Mouse (Mus musculus) MEL (cell line): ENCODE data around the gene Ahsa1. TPM values are rescaled to one million over a fixed set of nuclear protein-coding genes. Genes with fewer than 3 reads are reported as not detected.

Experiments
- DNase-seq: peaks from one replicate; pipeline ENCODE4 v3.0.0; 2011; ENCODE audit warnings: low read depth, low spot score
- H3K27ac ChIP-seq: 2 replicates; pipeline ENCODE4 v1.5.1; 2012; ENCODE audit warnings: low read depth, mild to moderate bottlenecking, control low read depth, low read length, moderate library complexity; ENCODE audit not compliant: control insufficient read depth
- H3K27me3 ChIP-seq, 2 experiments: fragments of 150-350 bp in 1 of 2; sonication (generic) in 1 of 2; 2 replicates each; pipeline ENCODE4 v1.6.1; 2012; ENCODE audit warnings: low read length in 2 of 2, mild to moderate bottlenecking in 2 of 2, improper control_type of control experiment in 1 of 2, moderate library complexity in 1 of 2; ENCODE audit not compliant: insufficient read depth in 2 of 2, control insufficient read depth in 1 of 2
- H3K36me3 ChIP-seq, 2 experiments: 2 replicates each; pipeline ENCODE4 v1.6.1; 2012 to 2014; ENCODE audit warnings: low read length in 2 of 2, improper control_type of control experiment in 1 of 2, inconsistent platforms in 1 of 2, mild to moderate bottlenecking in 1 of 2; ENCODE audit not compliant: insufficient read depth in 2 of 2, control insufficient read depth in 1 of 2
- H3K4me1 ChIP-seq, 2 experiments: fragments of 150-350 bp in 1 of 2; sonication (generic) in 1 of 2; 2 replicates each; pipeline ENCODE4 v1.6.1; 2012; ENCODE audit warnings: low read length in 2 of 2, improper control_type of control experiment in 1 of 2, mild to moderate bottlenecking in 1 of 2; ENCODE audit not compliant: insufficient read depth in 2 of 2, control insufficient read depth in 1 of 2
- H3K4me3 ChIP-seq, 2 experiments: fragments of 150-350 bp in 1 of 2; sonication (generic) in 1 of 2; 2 replicates each; pipeline ENCODE4 v1.5.1; 2012; ENCODE audit warnings: low read depth in 2 of 2, low read length in 2 of 2, mild to moderate bottlenecking in 2 of 2, moderate library complexity in 2 of 2, control low read depth in 1 of 2, improper control_type of control experiment in 1 of 2; ENCODE audit not compliant: control insufficient read depth in 1 of 2, insufficient read depth in 1 of 2
- H3K79me2 ChIP-seq: 2 replicates; pipeline ENCODE4 v1.6.1; 2012; ENCODE audit warnings: mild to moderate bottlenecking, low read length, moderate library complexity; ENCODE audit not compliant: control insufficient read depth, poor library complexity, insufficient read depth
- H3K9ac ChIP-seq: 2 replicates; pipeline ENCODE4 v1.6.1; 2012; ENCODE audit warnings: low read depth, mild to moderate bottlenecking, control low read depth, low read length, moderate library complexity; ENCODE audit not compliant: control insufficient read depth, poor library complexity, severe bottlenecking
- H3K9me3 ChIP-seq: fragments of 150-350 bp; sonication (generic); replicated peaks from 2 replicates; pipeline ENCODE4 v1.6.1; 2012; ENCODE audit warnings: mild to moderate bottlenecking, low read length, improper control_type of control experiment, moderate library complexity; ENCODE audit not compliant: insufficient read depth
- BHLHE40 ChIP-seq: IDR thresholded peaks from 2 replicates; pipeline ENCODE4 v1.6.1; 2012; ENCODE audit warnings: low read depth, mild to moderate bottlenecking, inconsistent platforms, low read length, improper control_type of control experiment, borderline replicate concordance
- CHD2 ChIP-seq: IDR thresholded peaks from 2 replicates; pipeline ENCODE4 v1.6.1; 2011; ENCODE audit warnings: low read length, improper control_type of control experiment
- CTCF ChIP-seq, 3 experiments: IDR thresholded peaks in 2 of 3; conservative IDR thresholded peaks in 1 of 3; 2 replicates each; pipeline ENCODE4 v1.5.1; 2011 to 2012; ENCODE audit warnings: low read length in 3 of 3, low read depth in 2 of 3, mild to moderate bottlenecking in 2 of 3, improper control_type of control experiment in 1 of 3, inconsistent platforms in 1 of 3, mixed read lengths in 1 of 3, moderate library complexity in 1 of 3; ENCODE audit not compliant: control insufficient read depth in 1 of 3, insufficient read depth in 1 of 3, poor library complexity in 1 of 3, severe bottlenecking in 1 of 3
- E2F4 ChIP-seq: IDR thresholded peaks from 2 replicates; pipeline ENCODE4 v1.6.1; 2011; ENCODE audit warnings: low read depth, low read length, improper control_type of control experiment, borderline replicate concordance
- EP300 ChIP-seq, 2 experiments: IDR thresholded peaks; 2 replicates each; pipeline ENCODE4 v1.6.1; 2011; ENCODE audit warnings: improper control_type of control experiment in 2 of 2, low read length in 2 of 2, low read depth in 1 of 2, mild to moderate bottlenecking in 1 of 2
- ETS1 ChIP-seq: IDR thresholded peaks from 2 replicates; pipeline ENCODE4 v1.6.1; 2012; ENCODE audit warnings: low read depth, mild to moderate bottlenecking, inconsistent platforms, low read length, improper control_type of control experiment, moderate library complexity
- GABPA ChIP-seq: IDR thresholded peaks from 2 replicates; pipeline ENCODE4 v1.6.1; 2012; ENCODE audit warnings: low read depth, mild to moderate bottlenecking, inconsistent platforms, low read length, improper control_type of control experiment, moderate library complexity
- GATA1 ChIP-seq: IDR thresholded peaks from 2 replicates; pipeline ENCODE4 v1.6.1; 2011; ENCODE audit warnings: low read depth, low read length, improper control_type of control experiment
- JUND ChIP-seq: IDR thresholded peaks from 2 replicates; pipeline ENCODE4 v1.6.1; 2011; ENCODE audit warnings: low read depth, mild to moderate bottlenecking, improper control_type of control experiment, low read length
- KAT2A ChIP-seq: conservative IDR thresholded peaks from 2 replicates; pipeline ENCODE4 v1.6.1; 2012; ENCODE audit warnings: low read depth, low read length, improper control_type of control experiment, inconsistent platforms
- MAFK ChIP-seq: IDR thresholded peaks from 2 replicates; pipeline ENCODE4 v1.6.1; 2011; ENCODE audit warnings: low read depth, mild to moderate bottlenecking, low read length, improper control_type of control experiment, borderline replicate concordance
- MAX ChIP-seq: IDR thresholded peaks from 2 replicates; pipeline ENCODE4 v1.6.1; 2011; ENCODE audit warnings: low read length, improper control_type of control experiment
- MEF2A ChIP-seq: IDR thresholded peaks from 2 replicates; pipeline ENCODE4 v1.6.1; 2014; ENCODE audit warnings: low read depth, mild to moderate bottlenecking, inconsistent platforms, low read length, improper control_type of control experiment; ENCODE audit not compliant: poor library complexity, insufficient replicate concordance, severe bottlenecking; ENCODE audit errors: extremely low read depth
- MXI1 ChIP-seq: IDR thresholded peaks from 2 replicates; pipeline ENCODE4 v1.6.1; 2011; ENCODE audit warnings: mild to moderate bottlenecking, low read depth, low read length, improper control_type of control experiment
- MYC ChIP-seq: IDR thresholded peaks from 2 replicates; pipeline ENCODE4 v1.6.1; 2011; ENCODE audit warnings: low read depth, mild to moderate bottlenecking, low read length, improper control_type of control experiment, moderate library complexity
- NELFE ChIP-seq: IDR thresholded peaks from 2 replicates; pipeline ENCODE4 v1.6.1; 2011; ENCODE audit warnings: low read depth, low read length, improper control_type of control experiment
- NRF1 ChIP-seq: IDR thresholded peaks from 2 replicates; pipeline ENCODE4 v1.6.1; 2014; ENCODE audit warnings: low read depth, mild to moderate bottlenecking, inconsistent platforms, low read length, improper control_type of control experiment, moderate library complexity; ENCODE audit not compliant: poor library complexity, insufficient read depth, severe bottlenecking
- RAD21 ChIP-seq: IDR thresholded peaks from 2 replicates; pipeline ENCODE4 v1.6.1; 2011; ENCODE audit warnings: mild to moderate bottlenecking, low read depth, low read length, improper control_type of control experiment
- RCOR1 ChIP-seq: IDR thresholded peaks from 2 replicates; pipeline ENCODE4 v1.6.1; 2012; ENCODE audit warnings: low read depth, mild to moderate bottlenecking, inconsistent platforms, low read length, improper control_type of control experiment
- SIN3A ChIP-seq: IDR thresholded peaks from 2 replicates; pipeline ENCODE4 v1.6.1; 2012; ENCODE audit warnings: low read length, improper control_type of control experiment, inconsistent platforms
- SMC3 ChIP-seq: IDR thresholded peaks from 2 replicates; pipeline ENCODE4 v1.6.1; 2011; ENCODE audit warnings: low read depth, low read length, improper control_type of control experiment
- TAL1 ChIP-seq: IDR thresholded peaks from 2 replicates; pipeline ENCODE4 v1.6.1; 2012; ENCODE audit warnings: mild to moderate bottlenecking, inconsistent platforms, low read length, moderate library complexity, mixed read lengths
- TBP ChIP-seq: IDR thresholded peaks from 2 replicates; pipeline ENCODE4 v1.8.0; 2011; ENCODE audit warnings: low read depth, low read length, improper control_type of control experiment
- TCF12 ChIP-seq: IDR thresholded peaks from 2 replicates; pipeline ENCODE4 v1.6.1; 2014; ENCODE audit warnings: low read depth, mild to moderate bottlenecking, inconsistent platforms, low read length, improper control_type of control experiment, moderate library complexity
- UBTF ChIP-seq: IDR thresholded peaks from 2 replicates; pipeline ENCODE4 v1.6.1; 2012; ENCODE audit warnings: low read depth, mild to moderate bottlenecking, inconsistent platforms, low read length, improper control_type of control experiment, moderate library complexity, borderline replicate concordance; ENCODE audit not compliant: insufficient read depth
- USF2 ChIP-seq, 2 experiments: IDR thresholded peaks; 2 replicates each; pipeline ENCODE4 v1.6.1; 2011 to 2012; ENCODE audit warnings: improper control_type of control experiment in 2 of 2, low read length in 2 of 2, borderline replicate concordance in 1 of 2, inconsistent platforms in 1 of 2, low read depth in 1 of 2, mild to moderate bottlenecking in 1 of 2; ENCODE audit not compliant: insufficient read depth in 1 of 2
- ZC3H11A ChIP-seq: IDR thresholded peaks from 2 replicates; pipeline ENCODE4 v1.6.1; 2012; ENCODE audit warnings: low read depth, mild to moderate bottlenecking, inconsistent platforms, low read length, improper control_type of control experiment
- ZNF384 ChIP-seq: IDR thresholded peaks from 2 replicates; pipeline ENCODE4 v1.6.1; 2012; ENCODE audit warnings: low read depth, mild to moderate bottlenecking, inconsistent platforms, low read length, improper control_type of control experiment
- polyA plus RNA-seq, 2 experiments: library from polyadenylated mRNA; stranded (reverse) in 1 of 2; unstranded in 1 of 2; fragments of >175 nt in 1 of 2; fragments of >200 nt in 1 of 2; gene quantifications; 2 replicates each; pipeline versions ENCODE4 v1.2.1 to v1.2.4; 2012; ENCODE audit warnings: low replicate concordance in 2 of 2, low read depth in 1 of 2; ENCODE audit not compliant: insufficient read length in 2 of 2, insufficient read depth in 1 of 2, missing spikeins in 1 of 2
- total RNA-seq: library from RNA; depleted of rRNA; stranded (reverse); fragments of 300-350 nt; gene quantifications from 2 replicates; pipeline ENCODE4 v1.2.3, GENCODE M21; 2012

The Ahsa1 gene
- total and polyA plus RNA-seq, 3 experiments, result 403 to 424 TPM; not detected in 1

DNA sequence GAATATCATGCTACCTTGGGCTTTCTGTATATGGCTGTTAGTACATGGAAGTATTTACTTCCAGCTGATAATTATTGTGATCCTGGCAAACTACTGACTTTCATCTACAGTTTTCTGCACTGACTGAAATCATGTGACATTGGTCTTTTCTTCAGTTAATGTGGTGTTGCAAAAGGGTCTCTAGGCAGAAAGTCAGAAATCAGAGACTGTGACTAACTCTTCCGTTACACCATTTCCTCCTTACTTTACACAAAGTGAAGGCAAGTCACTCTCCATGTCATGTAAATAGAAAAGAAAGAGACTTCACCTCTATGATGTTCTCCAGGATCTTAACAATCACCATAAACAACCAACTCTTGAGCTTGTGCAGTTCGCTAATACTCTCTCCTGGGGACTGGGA lies 36.6 kb upstream of the Ahsa1 start:
- no peak for DNase-seq
- H3K9me3 ChIP-seq, result no peaks in the 10 kb centered on the region
- H3K9ac ChIP-seq, result no peak overlapping the region
- TF ChIP-seq RCOR1 (no peak), MEF2A (no peak), TBP (no peak), E2F4 (no peak), EP300 (IDR thresholded peaks at IDR 0.05; ENCODE audit: low read depth in 1 of 2, low read length in 2 of 2) (no peak), ZNF384 (no peak), USF2 (IDR thresholded peaks at IDR 0.05; ENCODE audit: borderline replicate concordance in 1 of 2, insufficient read depth in 1 of 2, low read depth in 1 of 2, low read length in 2 of 2) (no peak), MAX (no peak), SIN3A (no peak), NELFE (no peak), KAT2A (no peak), UBTF (no peak), ZC3H11A (no peak), ETS1 (no peak), CTCF (IDR thresholded peaks at IDR 0.05 in 2 of 3, conservative IDR thresholded peaks at IDR 0.05 in 1 of 3; ENCODE audit: control insufficient read depth in 1 of 3, insufficient read depth in 1 of 3, low read depth in 2 of 3, low read length in 3 of 3, poor library complexity in 1 of 3, severe bottlenecking in 1 of 3) (no peak), RAD21 (no peak), GABPA (no peak), SMC3 (no peak), MAFK (no peak), CHD2 (no peak)
- peaks cover 2 to 12% of the 10 kb centered on the region in 2 experiments; a peak in 3 of 4 replicates for H3K4me1 ChIP-seq
- H3K27ac ChIP-seq, result no peak overlapping the region
- H3K27me3 ChIP-seq, result no peaks in the 10 kb centered on the region
- no peak overlapping the region for H3K4me3 ChIP-seq
- H3K36me3 ChIP-seq, result peaks cover 0 to 7% of the 10 kb centered on the region in 2 experiments; a peak in 2 of 4 replicates
- no peaks in the 10 kb centered on the region for H3K79me2 ChIP-seq

- H3K9me3 ChIP-seq, result no peaks in the 10 kb centered on the region
- no peak for TF ChIP-seq NRF1
- TF ChIP-seq EP300 (IDR thresholded peaks at IDR 0.05; ENCODE audit: low read depth in 1 of 2, low read length in 2 of 2), result peak; percentile 81 to 87
- TF ChIP-seq TCF12, result peak; percentile 92
- TF ChIP-seq ETS1, result peak; percentile 65
- TF ChIP-seq RCOR1, result peak; percentile 98
- TF ChIP-seq MYC, result no peak
- 0 out of 2 replicates have a peak, but pooled peaks have one; percentile 17 for TF ChIP-seq BHLHE40
- TF ChIP-seq ZC3H11A, result no peak
- TF ChIP-seq MXI1, result 0 out of 2 replicates have a peak, but pooled peaks have one; percentile 18
- peak; percentile 49 for TF ChIP-seq SIN3A
- peak; percentile 81 for TF ChIP-seq GATA1
- peak; percentile 63 for TF ChIP-seq TAL1
- TF ChIP-seq JUND, result 0 out of 2 replicates have a peak, but pooled peaks have one; percentile 35
- TF ChIP-seq MAFK, result 0 out of 2 replicates have a peak, but pooled peaks have one; percentile 30
- H3K4me1 ChIP-seq, result peaks cover 2 to 12% of the 10 kb centered on the region in 2 experiments; a peak in 3 of 4 replicates
- DNase-seq, result peak; percentile 62
- H3K27me3 ChIP-seq, result no peaks in the 10 kb centered on the region
- peaks cover 0 to 7% of the 10 kb centered on the region in 2 experiments; a peak in 2 of 4 replicates for H3K36me3 ChIP-seq
- H3K79me2 ChIP-seq, result no peaks in the 10 kb centered on the region
- H3K9ac ChIP-seq, result no peak overlapping the region
- H3K4me3 ChIP-seq, result no peak overlapping the region
- no peak overlapping the region for H3K27ac ChIP-seq
Observed at GRCm38 (mm10) chr12:87230379-87230895, 35.8 kb upstream of the Ahsa1 start.
